Mouse (Mus musculus) bone marrow, adult 2 months (tissue): ENCODE data around the gene Tbc1d10b.

Experiments
- CTCF ChIP-seq: fragments of 200-500 bp; IDR thresholded peaks from 2 replicates; pipeline ENCODE4 v1.5.1; 2011; ENCODE audit warnings: low read length, control low read depth; ENCODE audit not compliant: control insufficient read depth, insufficient read depth
- POLR2A ChIP-seq: fragments of 200-500 bp; IDR thresholded peaks from 2 replicates; pipeline ENCODE4 v1.6.1; 2011; ENCODE audit warnings: low read depth, mild to moderate bottlenecking, control low read depth, low read length, borderline replicate concordance; ENCODE audit not compliant: control insufficient read depth

DNA sequence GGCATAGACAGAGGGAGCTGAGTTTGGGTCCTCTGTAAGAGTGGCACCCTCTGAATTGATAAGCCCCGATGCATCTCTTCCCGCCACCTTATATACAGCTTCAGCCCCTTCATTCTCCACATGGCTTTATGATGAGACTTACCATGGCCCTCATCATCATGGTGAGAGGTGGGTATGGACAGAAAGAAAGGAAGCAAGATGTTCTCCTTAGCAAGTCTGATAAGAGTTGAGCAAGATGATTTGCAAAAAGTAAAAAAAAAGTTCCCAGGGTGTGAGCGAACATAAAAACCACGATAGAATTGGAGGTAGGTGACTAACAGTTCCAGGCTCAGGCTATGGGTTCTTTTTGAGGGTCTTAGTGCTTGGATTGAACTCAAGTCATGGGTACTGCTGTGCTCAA, 10.4 kb upstream of the Tbc1d10b start:
- no peak for TF ChIP-seq CTCF
- no peak for TF ChIP-seq POLR2A
